Mouse (Mus musculus) layer of hippocampus, postnatal 14 days (tissue): ENCODE measurements around the gene Sec22b. TPM values are rescaled to one million over a fixed set of nuclear protein-coding genes. Genes with fewer than 3 reads are reported as not detected.
A peak's percentile ranks its signal among the peaks of the same experiment; 100 is the strongest.

ENCODE experiments used
- DNase-seq, 2 experiments: peaks; one replicate each; pipeline ENCODE4 v3.0.0; 2021 to 2022; ENCODE audit warnings: low spot score in 2 of 2, mixed read lengths in 1 of 2
- long read RNA-seq, 2 experiments: library from polyadenylated mRNA; stranded (forward); transcript quantifications; one replicate each; pipeline ENCODE4 v2.0.0; 2021
- total RNA-seq, 2 experiments: library from RNA; stranded (reverse); gene quantifications; 2 replicates each; pipeline ENCODE4 v1.2.3; 2021

The Sec22b gene
- 10 to 100 TPM; 66.7 to 68.1 TPM for total RNA-seq
- long read RNA-seq, experiment 1, transcript Sec22b-201 (5 exons, 2,810 nt) = major isoform, 51 of 59 reads
- long read RNA-seq, experiment 1, partial matches to known transcripts = 0 of 59 reads
- long read RNA-seq, experiment 1, other reads (novel, unspliced or antisense) = 5 of 59 reads
- long read RNA-seq, experiment 2, transcript Sec22b-201 (5 exons, 2,810 nt) = major isoform, 69 of 78 reads
- long read RNA-seq, experiment 2, partial matches to known transcripts = 0 of 78 reads
- long read RNA-seq, experiment 2, other reads (novel, unspliced or antisense) = 7 of 78 reads

DNA sequence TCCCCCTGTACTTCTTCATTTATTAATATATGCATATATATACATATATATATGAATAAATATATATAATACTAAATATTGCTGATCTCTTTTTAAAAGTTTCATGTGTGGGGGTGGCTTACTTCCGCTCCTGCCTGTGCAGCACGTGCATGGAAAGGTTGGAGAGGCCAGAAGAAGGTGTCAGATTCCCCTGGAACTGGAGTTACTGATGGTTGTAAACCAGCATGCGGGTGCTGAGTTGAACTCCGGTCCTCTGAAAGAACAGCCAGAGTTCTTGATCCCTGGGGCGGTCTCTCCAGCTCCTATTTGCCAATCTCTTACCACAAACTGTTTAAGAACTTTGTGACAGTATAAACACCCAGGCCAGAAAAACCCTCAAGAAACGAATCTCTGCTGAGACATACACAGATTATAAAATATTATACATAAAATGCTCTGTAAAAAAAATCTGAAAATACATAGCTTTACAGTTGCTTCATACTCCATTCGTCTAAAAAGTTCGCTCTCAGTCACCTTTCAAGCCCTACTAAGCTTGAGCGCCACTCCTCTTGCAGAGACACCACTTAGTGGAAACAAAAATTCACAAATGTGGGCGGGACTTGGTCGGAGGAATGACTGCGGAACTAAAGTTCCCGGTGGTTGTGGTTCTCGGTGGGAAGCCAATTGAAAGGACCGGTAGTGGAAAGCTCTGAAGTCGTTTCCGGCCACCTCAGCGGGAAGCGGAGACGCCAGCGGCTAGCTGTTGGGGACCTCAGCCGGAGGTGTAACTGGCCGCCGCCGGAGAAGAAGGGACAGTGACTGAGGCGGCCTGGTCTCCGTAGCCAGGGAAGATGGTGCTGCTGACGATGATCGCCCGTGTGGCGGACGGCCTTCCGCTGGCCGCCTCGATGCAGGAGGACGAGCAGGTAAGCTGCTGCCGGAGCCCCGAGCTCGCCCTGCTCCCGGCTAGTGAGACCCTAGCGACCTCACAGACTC is at the start of gene Sec22b:
Sec22b (plus strand) TSS at position 675 of the 975 bp plus-strand sequence.
- DNase-seq = peak; percentile 88 to 92

GRCm38 (mm10) chr3:97851803-97852202 is 49.2 kb upstream of the Sec22b start:
- no peak for DNase-seq

DNA sequence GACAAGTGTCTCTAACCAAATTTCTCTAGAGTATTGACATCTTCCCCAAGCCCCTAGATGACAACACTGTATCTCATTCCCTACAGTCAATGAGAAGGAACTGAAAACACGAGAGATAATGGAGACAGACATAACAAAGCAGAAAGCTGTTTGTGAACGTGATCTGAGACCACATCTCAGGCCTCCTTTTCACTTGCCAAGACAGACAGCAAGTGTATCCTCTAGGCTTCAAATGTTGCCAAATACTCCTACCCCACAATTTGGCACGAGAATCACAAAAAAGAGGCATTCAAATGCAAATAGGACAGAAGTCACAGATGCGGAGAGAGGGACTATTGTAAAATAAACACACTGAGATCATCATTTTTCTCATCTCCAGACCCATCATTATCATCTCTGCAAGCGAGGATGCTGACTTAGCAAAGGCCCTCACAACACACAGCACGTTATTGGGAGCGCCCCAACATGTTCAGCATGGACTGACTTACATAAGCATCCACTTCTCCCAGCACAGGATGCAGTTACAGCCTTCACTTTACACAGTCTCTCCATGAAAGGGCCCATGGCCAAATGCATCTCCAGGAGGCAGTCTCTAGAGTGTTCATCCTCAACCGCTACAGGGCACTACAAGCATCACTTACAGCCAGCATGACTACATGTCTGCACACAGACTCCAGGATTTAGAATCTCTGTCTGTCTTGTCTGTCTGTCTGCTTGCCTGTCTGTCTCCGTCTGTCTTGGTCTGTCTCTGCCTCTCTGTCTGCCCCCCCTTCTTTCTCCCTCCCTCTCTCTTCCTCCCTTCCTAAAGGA is 46.2 kb upstream of the Sec22b start:
- DNase-seq = peak in 1 of 2 experiments; percentile 36

DNA sequence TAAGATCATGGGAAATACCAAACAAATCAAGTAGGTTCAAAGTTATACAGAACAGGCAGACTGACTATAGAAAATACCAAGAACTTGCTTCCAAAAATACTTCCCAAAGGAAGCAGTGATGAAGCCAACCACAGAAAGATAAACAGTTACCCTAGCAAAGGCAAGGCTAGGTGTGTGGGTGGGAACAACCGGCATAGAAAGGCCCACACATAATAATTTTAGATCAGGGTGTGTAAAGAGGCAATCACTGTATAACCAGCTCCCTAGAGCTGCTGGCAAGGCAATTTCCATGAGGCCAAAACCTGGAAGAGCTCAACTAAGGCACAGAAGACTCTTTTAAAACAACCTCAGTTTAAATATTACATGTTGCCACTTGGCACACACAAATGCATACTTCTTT is 41.6 kb upstream of the Sec22b start:
- DNase-seq = peak in 1 of 2 experiments; percentile 41

- DNase-seq = peak in 1 of 2 experiments; percentile 31
Measured at GRCm38 (mm10) chr3:97860820-97861451, 40.1 kb upstream of the Sec22b start.

DNA sequence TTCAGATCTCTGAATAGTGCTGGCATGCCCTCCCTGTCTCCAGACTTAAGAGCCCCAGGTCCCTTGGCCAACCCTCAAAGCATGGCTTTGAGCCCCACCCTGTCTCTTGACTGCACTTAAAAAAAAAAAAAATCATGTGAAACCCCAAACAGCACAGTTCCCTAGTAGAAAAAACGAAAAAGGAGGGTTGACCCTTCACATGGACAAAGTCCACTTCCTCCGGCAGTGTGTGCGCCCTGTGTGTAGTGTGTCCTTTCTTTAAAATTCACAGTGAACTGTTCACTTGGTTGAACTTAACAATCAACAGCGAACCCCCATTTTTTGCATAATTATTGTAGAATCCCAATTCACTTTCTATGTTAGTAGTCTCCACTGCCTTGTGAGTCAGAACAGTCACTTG is 34.3 kb upstream of the Sec22b start:
- no peak for DNase-seq

DNA sequence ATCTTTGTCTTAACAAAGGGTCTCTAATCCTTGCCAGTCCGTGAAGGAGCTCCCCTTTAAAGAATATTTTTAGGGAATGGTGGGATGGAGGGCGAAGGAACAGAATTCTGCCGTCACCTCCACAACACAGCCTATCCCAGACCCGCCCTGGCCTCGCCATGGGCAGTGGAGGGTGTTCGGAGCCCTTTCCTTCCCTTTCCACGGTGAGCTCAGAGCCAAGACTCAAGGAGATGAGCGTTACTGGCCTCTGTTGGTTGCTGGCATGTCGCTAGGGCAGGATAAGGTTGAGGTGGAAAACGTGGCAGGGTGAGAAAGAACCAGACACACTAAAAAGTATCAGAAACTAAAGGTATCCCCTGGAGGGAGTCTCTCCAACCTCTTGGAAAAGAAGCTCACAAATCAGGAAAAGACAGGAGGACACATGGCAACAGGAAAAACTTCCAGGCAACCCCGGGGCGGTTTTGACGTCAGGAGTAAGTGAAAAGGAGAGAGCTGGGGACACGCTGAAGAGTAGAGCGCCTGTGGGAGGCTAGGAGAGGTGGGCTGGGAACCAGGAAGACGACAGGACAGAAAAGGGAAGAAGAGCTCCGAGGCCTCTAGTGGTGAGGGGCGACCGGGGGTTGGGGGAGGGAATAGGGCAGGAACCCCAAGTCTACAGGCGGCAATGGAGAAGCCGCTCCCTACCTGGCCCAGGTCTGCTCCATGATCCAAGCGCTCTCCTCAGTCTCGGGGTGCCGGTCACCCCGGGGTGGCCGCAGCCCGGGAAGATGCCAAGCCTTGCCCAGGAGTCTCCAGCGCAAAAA is 33.6 kb upstream of the Sec22b start:
- no peak for DNase-seq

DNA sequence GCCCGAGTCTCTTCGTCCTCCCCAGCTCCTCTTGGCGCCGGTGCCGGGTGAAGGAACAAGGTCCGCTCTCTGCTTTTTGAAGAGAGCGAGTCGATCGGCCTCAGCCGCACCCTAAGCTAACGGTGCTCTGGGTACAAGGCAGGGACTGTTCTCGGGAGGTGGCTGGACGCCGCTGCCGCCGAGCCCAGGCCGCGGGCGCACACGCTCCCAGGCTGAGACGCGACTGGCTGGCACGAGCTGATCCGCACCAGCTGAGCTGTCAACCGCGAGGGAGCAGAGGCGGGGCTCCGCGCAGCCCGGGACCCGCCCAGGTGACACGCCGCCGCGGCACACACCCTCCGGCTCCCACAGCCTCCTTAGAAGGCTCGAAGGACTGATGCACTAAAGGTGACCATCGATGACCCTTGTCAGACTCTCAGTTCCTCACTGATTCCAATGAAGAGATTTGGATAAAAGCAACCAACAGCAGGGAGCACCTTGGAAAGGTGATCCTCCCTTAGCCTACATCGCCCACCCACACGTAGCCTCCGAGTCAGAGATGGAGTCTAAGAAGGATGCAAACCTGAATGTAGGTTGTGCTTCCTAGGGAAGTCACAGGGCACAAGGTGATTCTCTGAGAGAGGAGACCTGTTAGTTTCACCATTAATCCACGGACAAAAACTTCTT is 32.8 kb upstream of the Sec22b start:
- DNase-seq = peak; percentile 56 to 67

DNA sequence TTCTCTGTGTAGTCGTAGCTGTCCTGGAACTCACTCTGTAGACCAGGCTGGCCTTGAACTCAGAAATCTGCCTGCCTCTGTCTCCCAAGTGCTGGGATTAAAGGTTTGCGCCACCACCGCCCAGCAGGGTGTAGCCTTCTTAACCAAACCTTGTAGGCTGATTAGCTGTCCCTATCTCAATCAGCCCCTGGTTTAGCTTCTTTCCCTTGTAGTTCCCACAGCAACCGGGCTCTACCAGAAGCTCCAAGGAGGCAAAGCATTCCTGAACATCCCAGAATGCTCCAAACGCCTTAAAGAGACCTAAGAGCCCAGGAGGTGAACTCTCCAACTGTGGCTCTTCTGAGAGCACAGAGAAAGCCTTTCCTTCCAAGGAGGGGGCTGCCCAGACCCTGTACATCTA is 32.3 kb upstream of the Sec22b start:
- DNase-seq = no peak

- DNase-seq = no peak
Measured at GRCm38 (mm10) chr3:97869730-97870129, 31.3 kb upstream of the Sec22b start.

DNA sequence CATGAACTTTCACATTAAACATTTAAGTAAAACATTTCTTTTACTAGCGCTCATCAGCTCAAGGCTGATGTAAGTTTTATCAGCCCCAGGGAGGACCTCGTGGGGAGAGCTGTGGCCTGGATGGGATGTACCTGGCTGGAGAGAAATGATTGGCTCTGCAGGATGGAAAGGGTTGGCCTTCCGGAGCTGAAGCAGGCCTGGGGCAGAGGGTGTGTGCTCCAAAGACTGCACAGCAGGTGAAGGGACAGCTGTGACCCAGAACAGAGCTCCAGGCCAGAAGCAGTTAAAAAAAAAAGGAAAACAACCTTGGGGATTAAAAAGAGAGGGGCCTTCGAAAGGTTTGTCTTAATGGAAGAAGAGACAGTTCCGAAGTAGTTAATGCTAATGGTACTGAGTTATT is 26.2 kb upstream of the Sec22b start:
- DNase-seq = no peak

GRCm38 (mm10) chr3:97876259-97876658 is 24.7 kb upstream of the Sec22b start:
- DNase-seq = no peak

DNA sequence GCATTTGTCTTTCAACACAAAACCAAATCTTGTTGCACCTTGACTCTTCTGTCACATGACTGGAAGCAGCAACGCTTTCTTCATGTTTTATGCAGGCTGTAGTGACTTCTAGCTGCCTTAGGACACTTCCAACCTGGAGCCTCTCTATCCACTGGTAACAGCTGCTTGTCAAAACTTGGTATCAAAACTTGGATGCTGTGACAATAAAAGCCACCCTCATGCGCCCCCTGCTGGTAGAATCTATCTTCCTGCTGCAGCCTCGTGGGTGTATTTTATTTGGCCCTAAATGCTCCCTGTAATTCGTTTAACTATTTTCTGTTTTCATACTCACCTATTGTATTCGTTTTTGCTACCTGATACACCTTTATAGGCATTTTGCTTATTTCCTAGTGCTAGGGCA is 21.8 kb upstream of the Sec22b start:
- DNase-seq = peak; percentile 71 to 76

DNA sequence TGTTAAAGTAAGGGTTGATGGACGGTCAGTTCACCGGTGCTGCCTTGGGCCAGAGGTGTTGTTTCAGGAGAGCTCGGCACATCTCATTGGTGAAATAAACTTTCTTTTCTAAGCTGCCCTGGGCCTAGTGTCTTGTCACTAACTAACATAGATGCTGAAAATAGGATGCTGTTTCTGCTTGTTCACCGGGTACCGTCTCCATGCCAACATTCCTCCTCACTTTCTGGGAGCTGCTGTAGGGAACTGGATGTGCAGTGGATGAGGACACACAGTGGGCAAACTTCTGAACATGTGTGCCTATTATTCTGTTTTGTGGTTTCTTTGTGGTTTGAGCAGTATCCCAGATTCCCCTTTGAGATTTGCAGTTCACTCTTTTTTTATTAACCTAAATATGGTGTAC is 19.4 kb upstream of the Sec22b start:
- DNase-seq = peak in 1 of 2 experiments; percentile 46

- DNase-seq = peak; percentile 33 to 47
Measured at GRCm38 (mm10) chr3:97887785-97888167, 13.2 kb upstream of the Sec22b start.

- DNase-seq = peak; percentile 70 to 72
Measured at GRCm38 (mm10) chr3:97888168-97888901, 12.7 kb upstream of the Sec22b start, which contains the start of gene Pde4dip. Gene Pde4dip, minus strand, starts transcription at chr3:97888707.

- no peak for DNase-seq
Measured at GRCm38 (mm10) chr3:97890205-97890604, 10.8 kb upstream of the Sec22b start.

DNA sequence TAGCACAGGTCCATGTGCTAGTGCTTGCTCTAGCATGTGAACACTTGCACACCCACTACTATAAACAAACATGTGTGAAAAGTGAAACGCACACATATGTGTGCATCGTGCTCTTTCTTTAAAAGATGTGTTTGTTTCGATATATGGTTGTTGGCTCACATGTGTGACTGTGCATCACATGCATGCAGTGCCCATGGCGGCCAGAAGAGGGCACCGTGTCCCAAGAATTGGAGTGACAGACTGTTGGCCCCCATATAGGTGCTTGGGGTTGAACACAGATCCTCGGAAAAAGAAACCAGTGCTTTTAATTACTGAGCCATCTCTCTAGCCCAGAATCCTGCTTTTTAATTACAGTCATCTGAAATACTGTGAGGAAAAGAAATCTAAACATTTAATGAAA is 6.3 kb upstream of the Sec22b start:
- no peak for DNase-seq

DNA sequence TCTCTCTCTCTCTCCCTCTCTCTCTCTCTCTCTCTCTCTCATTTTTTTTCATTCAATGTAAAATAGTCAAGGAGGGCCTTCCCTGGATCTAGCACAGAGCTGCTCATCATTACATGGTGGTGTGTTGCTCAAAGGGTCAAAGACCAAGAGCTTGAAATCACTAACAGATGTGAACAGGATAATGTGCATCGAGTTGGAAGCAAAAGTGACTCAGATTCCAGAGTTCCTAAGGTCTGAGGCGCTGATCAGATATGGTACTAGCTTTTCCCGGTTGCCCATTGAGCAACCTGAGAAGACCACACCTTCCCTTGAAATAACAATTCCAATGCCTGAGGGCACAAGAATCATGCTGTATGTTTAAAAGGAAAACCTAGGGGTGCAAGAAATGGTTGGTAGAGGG is 2.6 kb upstream of the Sec22b start:
- no peak for DNase-seq
